Comparison of ENCODE assay signal across 9 mouse cellular contexts in the genomic region with DNA sequence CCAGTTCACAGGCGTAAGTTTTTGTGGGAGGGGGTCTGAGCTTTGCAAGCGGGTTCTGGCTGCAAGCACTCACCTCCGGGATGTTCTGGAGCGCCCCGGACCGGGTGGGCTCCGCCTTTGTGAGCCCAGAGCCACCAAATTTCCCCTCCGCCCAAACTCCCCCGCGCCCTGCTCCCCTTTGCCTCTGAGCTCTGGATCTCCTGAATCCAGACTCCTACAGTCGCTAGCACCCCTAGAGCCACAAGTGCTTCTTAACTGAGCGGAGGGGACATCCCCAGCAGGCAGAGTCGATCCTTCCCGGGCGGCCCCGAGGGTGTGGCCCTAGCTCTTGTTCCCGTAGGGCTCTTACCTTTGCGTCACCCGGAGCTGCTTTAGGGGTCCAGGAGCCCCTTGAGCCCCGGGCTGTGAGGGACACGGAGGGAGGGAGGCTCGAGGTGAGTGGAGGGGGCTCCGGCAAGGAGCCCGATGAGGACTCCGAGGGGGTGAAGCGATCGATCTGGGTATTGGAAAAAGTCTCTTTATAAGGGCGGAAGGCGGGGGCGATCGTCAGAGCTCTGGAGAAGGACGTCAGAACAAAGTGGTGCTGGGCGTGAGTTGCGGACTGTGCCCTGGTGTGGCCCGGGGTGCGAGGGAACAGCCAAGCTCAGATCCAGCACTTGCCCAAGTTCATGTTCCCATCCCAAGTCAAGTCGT. TPM values are rescaled to one million over a fixed set of nuclear protein-coding genes. Genes with fewer than 3 reads are reported as not detected.
DNase-seq lines count a peak whose midpoint lies in the region; ATAC-seq and TF ChIP-seq lines count a peak whose summit lies in the region.
"Had no signal": no experiment of that assay in that cellular context is flagged by ENCODE, and none has a peak within 500 bp of the region (broad histone marks: within the 10 kb centered on the region; RNA-seq: fewer than 3 reads in every experiment).

No protein-coding gene starts in this region.

- peak overlapping the region; percentile 72 for H3K9ac ChIP-seq in heart, embryonic 11.5 days (ENCODE audit: low read depth, low read length)
- H3K9ac ChIP-seq in hindbrain, postnatal 0 days (replicated peaks; ENCODE audit: low read length): peak overlapping the region; percentile 59
- H3K9ac ChIP-seq in neural tube, embryonic 13.5 days: peak overlapping the region; percentile 71

- H3K4me1 ChIP-seq in heart, embryonic 11.5 days (ENCODE audit: control insufficient read depth, insufficient read depth, low read length): no peaks in the 10 kb centered on the region
- no peaks in the 10 kb centered on the region for H3K4me1 ChIP-seq in hindbrain, postnatal 0 days (ENCODE audit: insufficient read depth, low read length)
- peaks cover 11% of the 10 kb centered on the region for H3K4me1 ChIP-seq in neural tube, embryonic 13.5 days (replicated peaks)

- 2% methylated on average over 37 of the region's 37 CpGs for WGBS in heart, embryonic 11.5 days (ENCODE audit: insufficient replicate concordance)
- WGBS in hindbrain, postnatal 0 days: 4% methylated on average over 37 of the region's 37 CpGs
- WGBS in neural tube, embryonic 13.5 days: 1% methylated on average over 37 of the region's 37 CpGs

- H3K9me3 ChIP-seq in heart, embryonic 11.5 days (replicated peaks; ENCODE audit: control insufficient read depth, low read length): no peaks in the 10 kb centered on the region
- no peaks in the 10 kb centered on the region for H3K9me3 ChIP-seq in hindbrain, postnatal 0 days (ENCODE audit: low read length)
- no peaks in the 10 kb centered on the region for H3K9me3 ChIP-seq in neural tube, embryonic 13.5 days

- TF ChIP-seq CTCF in hindbrain, postnatal 0 days (IDR thresholded peaks at IDR 0.05; ENCODE audit: low read depth): no peak

- no peak overlapping the region for H3K27ac ChIP-seq in heart, embryonic 11.5 days (ENCODE audit: low read depth, low read length)
- no peak overlapping the region; the same call in 1 of the 2 replicates for H3K27ac ChIP-seq in hindbrain, postnatal 0 days
- H3K27ac ChIP-seq in neural tube, embryonic 13.5 days (replicated peaks): peak overlapping the region; percentile 52; the same call in 1 of the 2 replicates

- peak overlapping the region; percentile 61 for H3K4me3 ChIP-seq in heart, embryonic 11.5 days (ENCODE audit: low read depth, low read length)
- peak overlapping the region; percentile 49 for H3K4me3 ChIP-seq in hindbrain, postnatal 0 days (ENCODE audit: low read length)
- peak overlapping the region; percentile 47 for H3K4me3 ChIP-seq in neural tube, embryonic 13.5 days

- DNase-seq in heart, adult 9 months (ENCODE audit: low spot score in 2 of 2): no peak
- DNase-seq in right cerebral cortex, postnatal 4 days: peak; percentile 3
- no peak for DNase-seq in right cerebral cortex, postnatal 14 days
- DNase-seq in hindbrain, postnatal 0 days (ENCODE audit: low spot score): peak; percentile 22
- DNase-seq in urinary bladder, postnatal 10 days (ENCODE audit: low spot score): no peak
- no peak for DNase-seq in frontal cortex, postnatal 36 days (ENCODE audit: low spot score in 2 of 2)

- H3K36me3 ChIP-seq in heart, embryonic 11.5 days (ENCODE audit: control insufficient read depth, insufficient read depth, low read length): no peaks in the 10 kb centered on the region
- H3K36me3 ChIP-seq in hindbrain, postnatal 0 days (ENCODE audit: insufficient read depth, low read length): no peaks in the 10 kb centered on the region
- H3K36me3 ChIP-seq in neural tube, embryonic 13.5 days: no peaks in the 10 kb centered on the region
- H3K36me3 ChIP-seq: G1E had no signal

- H3K27me3 ChIP-seq in heart, embryonic 11.5 days (ENCODE audit: control insufficient read depth, insufficient read depth, low read length): peaks cover 3% of the 10 kb centered on the region; the same call in 1 of the 2 replicates
- no peaks in the 10 kb centered on the region for H3K27me3 ChIP-seq in hindbrain, postnatal 0 days (ENCODE audit: insufficient read depth, low read length)
- H3K27me3 ChIP-seq in neural tube, embryonic 13.5 days: peaks cover 10% of the 10 kb centered on the region

- peak; percentile 67 for ATAC-seq in heart, embryonic 11.5 days (replicated peaks; ENCODE audit: insufficient number of reproducible peaks, low FRiP score, low TSS enrichment)
- ATAC-seq in hindbrain, postnatal 0 days: peak; percentile 63
- ATAC-seq in neural tube, embryonic 13.5 days (ENCODE audit: low read depth): peak; percentile 71

- peak overlapping the region; percentile 98 for H3K4me2 ChIP-seq in heart, embryonic 11.5 days
- H3K4me2 ChIP-seq in hindbrain, postnatal 0 days (ENCODE audit: low read depth, low read length): peak overlapping the region; percentile 91
- H3K4me2 ChIP-seq in neural tube, embryonic 13.5 days: peak overlapping the region; percentile 89

RNA-seq across cellular contexts. Expression of gene Slc5a7, which starts 0.5 kb away (rescaled TPM):
- polyA plus RNA-seq in heart, embryonic 11.5 days (2014; fragmentation: Nextera tagmentation; extraction: Ambion mirVana): 0.23 and 0.68 TPM in 2 replicates
- total RNA-seq in hindbrain, postnatal 0 days (2014; rRNA removed): 10.1 and 11.7 TPM in 2 replicates
- 9.3 and 9.5 TPM in 2 replicates for polyA plus RNA-seq in hindbrain, postnatal 0 days (2015; fragmentation: Nextera tagmentation; extraction: Ambion mirVana)
- 9.1 and 13.5 TPM in 2 replicates for polyA plus RNA-seq in neural tube, embryonic 13.5 days (2015; fragmentation: Nextera tagmentation; extraction: Ambion mirVana)
- polyA plus RNA-seq: G1E had no signal

Comparison
In these comparisons a context has a peak if more than half of its experiments do, and no peak if none do; other contexts are left out.
1. DNase-seq: peak in right cerebral cortex, postnatal 4 days (single experiment) and hindbrain, postnatal 0 days (single experiment); none in heart, adult 9 months (0 of 2), right cerebral cortex, postnatal 14 days (single experiment), urinary bladder, postnatal 10 days (single experiment) and frontal cortex, postnatal 36 days (0 of 2).
2. Peak in every context shown above with its lines, with median percentiles within 50 percentile points of each other: ATAC-seq, H3K4me2 ChIP-seq, H3K4me3 ChIP-seq and H3K9ac ChIP-seq.